Mouse (Mus musculus): Measurements from ENCODE around the gene Trpm2.

Trpm2 gene

DNA sequence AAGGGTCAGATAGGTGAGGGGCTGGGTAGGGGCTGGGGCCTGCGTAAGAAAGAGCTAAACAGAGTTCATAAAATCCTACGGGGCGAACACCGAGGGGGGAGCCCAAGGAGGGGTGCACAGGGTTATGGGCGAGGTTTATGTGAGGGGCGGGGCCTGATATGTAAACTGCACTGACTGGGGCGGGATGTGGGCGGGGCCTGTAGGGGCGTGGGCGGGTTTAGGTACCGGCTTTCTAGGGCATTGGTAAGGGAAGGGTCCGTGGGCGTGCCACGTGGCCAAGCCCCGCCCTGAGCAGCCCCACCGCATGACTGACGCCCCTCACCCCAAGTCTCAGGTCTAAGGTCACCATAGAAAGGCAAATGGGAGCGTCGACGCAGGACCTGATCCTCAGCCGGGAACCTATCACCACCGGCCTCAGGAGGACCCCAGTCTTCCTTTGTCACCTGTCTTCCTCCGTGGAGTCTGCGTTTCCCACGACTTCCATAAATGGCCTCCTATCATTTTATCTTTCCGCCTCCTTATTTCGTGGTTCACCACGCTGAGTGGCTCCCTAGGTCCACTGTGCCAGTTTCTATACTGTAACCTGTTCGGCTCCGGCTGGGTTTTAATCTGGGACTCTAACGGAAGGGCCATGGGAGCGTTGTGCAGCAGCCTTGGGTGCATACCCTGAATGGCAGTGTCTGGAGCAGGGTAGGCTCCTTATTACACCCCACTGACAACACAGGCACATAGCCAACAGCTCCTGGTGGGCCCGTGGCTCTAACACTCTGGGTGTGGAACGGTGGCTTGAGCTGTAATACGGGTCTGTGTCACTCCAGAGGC lies 67.3 kb downstream of the Trpm2 start:
- peak; percentile 86 for DNase-seq (ENCODE audit: low spot score)

DNA sequence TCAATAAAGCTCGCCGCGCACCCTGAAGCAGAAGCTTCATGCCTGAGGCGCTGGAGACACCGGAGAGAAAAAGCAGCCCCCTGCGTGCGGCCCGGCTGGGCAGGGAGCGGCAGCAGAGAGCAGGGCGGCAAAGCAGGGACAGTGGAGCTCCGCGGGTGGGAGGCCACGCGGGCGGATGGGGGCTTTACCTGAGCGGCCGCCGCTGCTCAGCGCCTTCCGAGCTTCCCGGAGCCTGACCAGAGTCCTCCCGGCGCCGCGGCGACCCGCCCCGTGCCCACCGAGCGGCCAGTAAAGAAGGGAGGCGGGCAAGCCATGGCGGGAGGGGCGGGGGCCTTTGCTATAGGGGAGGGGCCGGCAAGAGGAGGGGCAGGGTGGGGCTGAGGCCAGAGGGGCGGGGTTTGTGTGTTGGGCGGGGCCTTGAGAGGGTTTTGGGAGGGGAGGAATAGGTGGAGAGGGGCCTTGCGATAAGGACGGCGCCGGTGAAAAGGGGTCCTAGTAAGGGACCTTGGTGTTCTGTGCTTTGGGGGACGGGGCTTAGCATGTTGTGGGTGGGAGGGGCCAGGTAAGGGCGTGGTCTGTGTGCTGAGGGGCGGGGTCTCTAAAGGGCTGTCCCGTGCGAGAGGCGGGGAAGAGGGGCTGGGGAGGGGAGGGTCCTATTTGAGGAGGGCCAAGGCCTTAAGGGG lies 68.0 kb downstream of the Trpm2 start, which contains the start of gene Lrrc3:
Gene Lrrc3 (minus strand): TSS at position 326 of the 683 bp plus-strand sequence.
- DNase-seq (ENCODE audit: low spot score) = peak; percentile 76

DNA sequence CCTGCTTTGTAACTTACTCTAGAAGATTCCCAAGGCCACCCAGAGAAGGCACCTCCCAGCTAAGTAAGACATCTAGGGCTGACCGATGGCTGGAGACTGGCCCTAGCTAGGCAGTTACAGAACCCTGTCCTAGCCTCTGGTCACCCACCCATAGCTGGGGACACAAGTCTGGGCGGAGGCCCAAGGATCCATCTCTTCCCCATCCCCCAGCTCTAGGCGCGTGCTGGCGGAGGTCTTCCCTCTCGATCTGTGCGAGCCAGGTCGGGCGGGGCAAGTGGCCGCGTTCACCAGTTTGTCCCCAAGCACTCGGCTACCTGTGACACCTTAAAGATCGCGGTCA lies 68.5 kb downstream of the Trpm2 start:
- no peak for DNase-seq (ENCODE audit: low spot score)

DNA sequence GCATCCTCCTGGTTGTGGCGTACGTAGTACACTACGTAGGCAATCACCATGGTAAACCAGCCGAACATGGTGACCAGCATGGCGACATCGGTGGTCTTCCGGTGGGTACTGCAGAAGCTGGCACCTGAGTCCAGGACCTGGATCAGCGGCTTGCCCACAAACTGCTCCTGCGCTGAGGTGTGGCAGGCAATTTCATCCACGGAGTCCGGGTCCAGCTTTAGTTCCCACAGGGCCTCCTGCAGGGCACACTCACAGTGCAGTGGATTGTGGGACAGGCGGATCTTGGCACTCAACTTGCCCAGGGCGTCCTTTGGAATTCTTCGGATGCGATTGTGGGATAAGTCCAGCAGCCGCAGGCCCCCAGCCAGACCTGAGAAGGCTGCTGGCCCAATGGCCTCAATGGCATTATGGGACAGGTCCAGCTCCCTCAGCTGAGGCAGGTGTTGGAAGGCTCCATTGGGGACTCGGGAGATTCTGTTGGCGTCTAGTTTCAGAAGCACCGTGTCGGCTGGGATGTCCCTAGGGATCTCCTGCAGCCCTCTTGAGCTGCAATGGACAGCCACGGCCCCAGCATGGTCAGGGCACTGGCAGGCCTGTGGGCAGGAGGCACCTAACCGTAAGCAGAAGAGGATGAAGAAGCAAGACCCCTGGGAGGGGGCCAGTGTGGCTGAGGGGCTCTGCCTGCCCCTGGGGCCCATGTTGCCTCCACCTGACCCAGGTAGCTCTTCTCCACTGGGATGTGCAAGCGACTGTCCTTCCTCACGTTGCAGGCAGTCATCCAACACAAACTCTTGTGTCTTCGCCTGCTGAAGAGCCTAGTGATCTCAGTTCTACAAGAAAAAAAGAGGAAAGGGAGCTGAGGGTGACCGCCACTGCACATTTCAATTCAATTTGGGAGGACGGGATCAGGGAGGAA lies 69.2 kb downstream of the Trpm2 start:
- no peak for DNase-seq (ENCODE audit: low spot score)

DNA sequence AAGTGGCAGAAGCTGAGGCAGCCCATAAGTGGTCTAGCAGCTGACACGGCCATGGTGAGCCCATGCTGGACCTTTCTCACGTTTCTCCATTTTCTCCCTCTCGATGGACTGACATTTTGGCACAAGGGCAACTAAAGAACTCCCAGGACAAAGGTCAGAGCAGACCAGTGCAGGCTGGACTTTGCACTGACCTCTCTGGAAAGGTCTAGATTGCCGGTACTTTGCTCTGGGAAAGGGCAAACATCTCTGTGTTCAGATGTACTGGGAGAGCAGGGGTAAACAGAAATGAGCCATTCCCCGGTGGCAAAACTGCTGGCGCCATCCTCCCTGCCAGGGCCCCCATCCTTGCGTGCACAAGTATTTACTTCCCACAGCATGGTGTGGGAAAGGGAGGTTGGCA lies 70.2 kb downstream of the Trpm2 start:
- DNase-seq (ENCODE audit: low spot score) = no peak

DNA sequence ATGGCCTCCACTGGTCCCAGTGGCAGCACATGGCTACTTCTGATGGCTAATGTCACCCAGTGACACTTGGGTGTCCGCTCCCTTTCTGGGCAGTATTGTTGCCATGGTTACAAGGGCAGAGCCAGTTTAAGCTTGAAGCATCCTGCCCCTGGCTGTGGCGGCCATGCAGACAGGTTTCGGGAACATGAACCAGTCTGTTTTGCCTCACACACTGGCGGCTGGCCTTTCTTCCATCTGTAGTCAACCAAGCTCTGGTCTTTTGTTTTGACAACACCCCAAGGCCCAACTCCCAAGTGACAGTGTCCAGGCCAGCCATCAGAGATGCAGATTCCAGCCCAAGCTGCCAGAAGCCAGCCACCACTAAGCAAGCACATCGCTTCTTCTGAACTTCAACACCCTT lies 74.8 kb downstream of the Trpm2 start:
- peak; percentile 3 for DNase-seq (ENCODE audit: low spot score)

DNA sequence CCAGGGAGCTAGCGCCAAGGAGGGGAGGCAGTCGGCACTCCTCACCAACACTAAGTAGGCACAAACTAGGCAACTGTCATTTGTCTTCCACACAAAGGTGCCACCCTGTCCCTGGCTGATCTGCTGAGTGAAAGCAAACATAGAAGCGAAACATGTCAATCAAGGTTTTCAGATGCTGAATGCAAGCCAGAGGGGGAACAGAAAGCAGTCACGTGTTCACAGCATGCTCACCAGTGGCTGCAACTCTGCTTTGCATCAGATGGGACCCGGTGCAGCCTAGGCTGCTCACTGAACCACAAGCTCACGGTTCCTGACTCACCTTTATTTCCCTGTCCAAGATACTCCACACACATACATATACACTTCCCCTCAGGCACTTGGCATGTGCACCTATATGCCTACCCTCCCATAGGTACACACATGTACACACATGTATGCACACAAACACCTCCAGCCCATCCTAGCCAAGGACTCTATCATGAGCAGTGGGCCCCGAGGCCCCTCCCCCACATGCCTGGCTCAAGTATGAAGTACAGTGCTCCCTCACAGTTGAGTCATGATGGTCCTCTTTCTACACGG lies 79.3 kb downstream of the Trpm2 start:
- DNase-seq (ENCODE audit: low spot score) = no peak

DNA sequence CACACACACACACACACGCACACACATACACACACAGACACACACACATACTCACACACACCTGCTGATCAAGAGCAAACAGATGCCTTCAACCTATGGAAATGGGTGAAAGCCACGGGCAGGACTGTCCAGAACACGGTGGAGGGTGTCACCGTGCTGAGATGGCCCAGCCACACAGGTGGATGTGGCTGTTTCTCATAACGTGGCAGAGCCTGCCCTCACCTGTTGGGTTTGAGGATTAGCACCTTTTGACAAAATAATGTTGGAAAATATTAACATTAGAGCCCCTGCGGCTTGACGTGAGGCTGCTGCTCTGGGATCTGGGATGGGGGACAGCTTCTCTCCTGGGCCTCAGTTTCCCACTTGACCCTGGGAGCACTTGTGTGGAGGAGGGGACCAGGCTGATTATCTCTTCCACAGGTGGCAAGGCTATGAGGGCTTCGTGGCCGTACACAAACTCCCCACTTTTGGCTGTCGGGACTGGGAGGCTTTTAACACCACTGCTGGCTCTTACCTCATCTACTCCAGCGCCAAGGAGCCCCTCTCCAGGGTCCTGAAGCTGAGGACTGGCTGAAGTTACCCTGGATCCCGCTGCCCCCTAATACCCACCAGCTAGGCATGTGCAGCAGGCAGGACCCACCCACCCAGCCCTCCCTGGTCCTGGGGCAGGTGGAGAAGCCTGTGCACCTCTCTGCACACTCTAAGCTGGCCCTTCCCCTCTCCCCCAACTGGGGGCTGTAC lies 84.2 kb downstream of the Trpm2 start:
- DNase-seq (ENCODE audit: low spot score) = no peak

DNA sequence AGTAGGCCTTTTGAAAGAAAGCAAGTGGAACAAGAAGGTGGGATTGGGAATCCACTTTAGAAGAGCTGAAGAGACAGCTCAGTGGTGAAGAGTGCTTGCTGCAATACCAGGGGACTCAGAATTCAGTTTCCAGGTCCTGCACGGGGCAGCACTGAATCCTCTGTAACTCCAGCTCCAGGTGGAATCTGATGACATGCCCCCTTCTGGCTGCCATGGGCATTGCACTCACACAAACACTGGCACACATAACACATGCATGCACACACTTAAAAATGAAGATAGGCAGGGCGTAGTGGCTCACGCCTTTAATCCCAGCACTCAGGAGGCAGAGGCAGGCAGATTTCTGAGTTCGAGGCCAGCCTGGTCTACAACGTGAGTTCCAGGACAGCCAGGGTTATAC lies 87.8 kb downstream of the Trpm2 start:
- no peak for DNase-seq (ENCODE audit: low spot score)

DNA sequence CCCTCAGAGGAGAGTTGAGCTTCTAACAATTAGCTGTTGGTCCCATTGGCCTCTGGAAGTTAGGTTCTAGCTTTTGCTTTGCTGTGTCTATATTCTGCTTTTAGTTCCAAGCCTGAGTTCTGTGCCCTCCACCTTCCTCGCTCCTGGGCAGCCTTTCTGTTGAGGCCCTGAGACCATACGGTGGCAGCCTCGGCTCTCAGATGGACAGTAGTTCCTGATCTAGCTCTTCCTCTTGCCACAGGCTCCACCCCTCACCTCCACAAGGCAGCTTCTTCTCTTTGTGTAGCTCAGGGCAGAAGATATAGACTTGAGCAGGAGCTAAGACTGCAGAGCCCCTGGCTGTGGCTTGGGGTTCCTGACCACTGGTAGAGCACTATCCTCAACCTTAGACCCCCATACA lies 90.1 kb downstream of the Trpm2 start:
- DNase-seq (ENCODE audit: low spot score) = no peak

DNA sequence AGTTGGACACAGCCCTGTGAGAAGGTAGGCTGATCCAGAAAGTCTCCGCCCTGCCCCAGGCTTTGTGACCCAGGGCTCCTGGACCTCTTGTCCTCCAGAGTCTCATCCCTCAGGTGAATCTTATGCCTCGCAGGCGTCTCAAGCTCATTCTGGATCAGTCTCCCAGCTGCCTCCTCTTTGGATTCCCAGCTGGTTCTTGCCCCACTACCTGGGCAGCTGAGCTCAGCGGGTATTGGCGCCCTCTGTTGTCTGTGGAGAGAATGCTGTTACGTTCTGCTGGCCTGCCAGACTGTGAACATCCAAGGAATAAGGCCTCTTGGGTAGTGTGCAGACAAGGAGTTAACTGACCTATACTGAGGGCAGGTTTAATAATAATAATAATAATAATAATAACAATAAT lies 91.4 kb downstream of the Trpm2 start:
- DNase-seq (ENCODE audit: low spot score) = peak; percentile 40

DNA sequence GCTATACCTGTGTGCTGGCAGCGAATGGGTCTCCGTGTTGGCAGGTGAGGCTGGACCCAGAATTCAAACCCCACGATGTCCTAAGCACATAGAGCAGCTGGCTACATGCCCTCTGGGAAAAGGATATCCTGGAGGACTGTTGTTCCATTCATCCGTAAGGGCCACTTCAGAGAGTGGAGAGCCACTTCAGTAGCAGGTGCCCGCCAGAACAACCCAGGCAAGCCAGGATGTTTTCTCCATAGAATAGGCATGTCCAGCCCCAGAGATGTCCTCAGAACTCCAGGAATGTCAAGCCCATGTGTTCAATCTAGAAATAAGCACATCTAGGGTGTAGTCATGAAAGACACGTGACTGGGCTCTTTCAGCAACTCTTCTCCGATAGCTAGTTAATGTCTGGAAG lies 100.7 kb downstream of the Trpm2 start:
- DNase-seq (ENCODE audit: low spot score) = no peak

DNA sequence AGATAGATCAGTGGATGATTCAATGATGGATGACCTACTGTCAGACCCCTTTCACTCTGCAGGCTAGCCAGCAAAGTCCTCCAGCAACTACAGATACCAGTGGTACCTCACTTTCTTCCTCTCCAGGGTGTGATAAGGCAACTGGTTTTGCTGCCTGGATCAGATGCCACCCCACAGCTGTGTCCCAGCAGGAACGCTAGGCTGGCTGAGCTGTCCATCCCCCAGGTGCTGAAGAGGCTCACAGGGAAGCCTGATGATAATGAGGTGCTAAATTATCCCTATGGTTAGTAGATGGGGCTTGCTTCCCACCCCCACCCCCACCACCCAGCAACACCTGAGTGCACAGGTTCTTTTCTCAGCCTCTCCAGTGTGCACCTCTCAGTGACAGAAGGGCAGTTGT lies 102.8 kb downstream of the Trpm2 start:
- DNase-seq (ENCODE audit: low spot score) = no peak

DNA sequence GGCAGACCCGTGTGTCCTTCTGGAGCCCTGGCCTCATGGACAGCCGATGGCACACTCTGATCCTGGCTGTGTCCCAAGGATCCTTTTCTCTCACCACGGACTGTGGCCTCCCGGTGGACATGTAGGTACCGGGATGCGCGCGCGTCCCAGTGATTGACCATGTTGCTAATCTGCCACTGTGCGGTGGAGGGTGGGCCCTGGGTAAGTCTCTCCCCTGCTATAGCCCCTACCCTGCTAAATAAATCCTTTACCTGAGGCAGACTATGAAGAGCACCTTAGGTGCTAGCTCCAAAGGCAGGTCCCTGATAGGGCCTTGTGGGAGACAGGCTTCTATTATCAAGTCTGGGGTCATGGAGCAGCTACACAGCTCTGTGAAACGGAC lies 105.6 kb downstream of the Trpm2 start:
- DNase-seq (ENCODE audit: low spot score) = no peak

DNA sequence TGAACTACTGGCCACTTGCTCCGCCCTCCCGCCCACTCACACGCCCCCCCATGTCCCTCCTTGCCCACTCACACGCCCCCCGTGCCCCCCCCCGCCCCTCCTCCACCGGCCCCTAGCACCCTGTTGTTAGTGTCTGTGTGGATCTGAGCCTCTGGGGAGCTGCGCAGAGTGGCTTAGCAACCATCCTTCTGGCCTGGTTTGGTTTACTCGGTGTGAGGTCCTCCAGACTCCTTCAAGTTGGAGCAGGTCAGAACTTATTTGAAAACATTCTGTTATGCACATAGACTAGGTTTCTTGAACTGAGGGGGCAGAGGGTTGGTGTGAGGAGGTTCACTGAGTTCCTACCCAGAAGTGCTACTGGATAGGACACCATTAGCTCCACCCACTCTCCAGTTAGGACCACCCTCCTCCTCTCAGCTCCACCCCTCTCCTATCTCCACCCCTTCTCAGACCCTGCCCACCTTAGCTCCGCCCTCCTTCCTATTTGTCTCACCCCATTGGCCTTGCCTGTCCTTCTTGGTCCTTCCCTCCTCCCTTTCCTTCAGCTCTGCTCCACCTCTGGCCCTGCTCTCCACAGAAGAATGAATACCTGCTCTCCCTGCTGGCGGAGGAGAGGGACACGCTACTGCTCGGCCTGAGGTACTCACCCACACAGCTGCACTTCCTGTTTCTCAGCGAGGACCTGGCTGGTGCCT lies 106.1 kb downstream of the Trpm2 start:
- DNase-seq (ENCODE audit: low spot score) = peak; percentile 73

DNA sequence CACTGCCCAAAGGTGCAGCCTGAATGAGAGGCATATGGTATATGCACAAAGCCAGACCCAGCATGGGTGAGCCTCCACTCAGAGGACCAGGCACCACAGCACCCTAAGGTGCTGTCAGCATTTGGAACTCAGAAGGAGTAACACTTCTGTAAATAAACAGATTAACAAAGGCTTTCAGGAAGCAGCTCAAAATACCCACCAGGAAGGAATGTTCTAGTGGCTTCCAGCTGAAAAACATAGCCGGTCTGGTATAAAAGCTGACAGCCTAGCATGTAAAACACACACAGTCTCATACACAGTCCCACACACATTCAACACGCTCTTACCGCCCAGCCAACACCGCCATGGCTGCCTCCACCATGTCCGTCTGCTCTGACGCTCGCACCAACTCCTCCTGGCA lies 108.7 kb downstream of the Trpm2 start, which contains the start of gene Gm3285:
Gene Gm3285 (plus strand): TSS at position 301 of the 400 bp plus-strand sequence.
- DNase-seq (ENCODE audit: low spot score) = no peak
